Mouse (Mus musculus): Measurements from ENCODE around the gene Adam19. TPM values are rescaled to one million over a fixed set of nuclear protein-coding genes. Genes with fewer than 3 reads are reported as not detected.

Gene Adam19
- total and polyA plus RNA-seq, 2 experiments from 2014 or later = 15.8 to 67.9 TPM

GRCm38 (mm10) chr11:46097062-46097461, 41.3 kb downstream of the Adam19 start:
- Histone ChIP-seq H3K27me3 (ENCODE audit: control insufficient read depth, insufficient read depth, low read length) (no peaks in the 10 kb centered on the region), H3K9ac (replicated peaks; ENCODE audit: low read depth, low read length) (no peak overlapping the region), H3K4me1 (ENCODE audit: control insufficient read depth, insufficient read depth) (peaks cover 22% of the 10 kb centered on the region), H3K4me2 (ENCODE audit: low read depth, low read length) (no peak overlapping the region), H3K27ac (ENCODE audit: low read depth) (peak overlapping the region; percentile 39; the same call in 1 of the 2 replicates), H3K9me3 (replicated peaks; ENCODE audit: control insufficient read depth, low read length) (no peaks in the 10 kb centered on the region), H3K36me3 (replicated peaks; ENCODE audit: control insufficient read depth, insufficient read depth, low read length) (peaks cover 56% of the 10 kb centered on the region), H3K4me3 (ENCODE audit: low read depth, low read length) (no peak overlapping the region)
- TF ChIP-seq CTCF (IDR thresholded peaks at IDR 0.05; ENCODE audit: low read depth) = no peak
- TF ChIP-seq EP300 (IDR thresholded peaks at IDR 0.05; ENCODE audit: low read depth) = no peak
- DNase-seq (ENCODE audit: low spot score) (no peak), ATAC-seq (ENCODE audit: insufficient read depth, low read depth) (no peak)
- WGBS = 33% methylated on average over 3 of the region's 3 CpGs

GRCm38 (mm10) chr11:46102107-46102506, 46.3 kb downstream of the Adam19 start:
- Histone ChIP-seq H3K9ac (replicated peaks; ENCODE audit: low read depth, low read length) (no peak overlapping the region), H3K36me3 (replicated peaks; ENCODE audit: control insufficient read depth, insufficient read depth, low read length) (peaks cover 88% of the 10 kb centered on the region)
- 69% methylated on average over 6 of the region's 6 CpGs for WGBS

GRCm38 (mm10) chr11:46107046-46107445, 51.3 kb downstream of the Adam19 start:
- H3K9me3 ChIP-seq (replicated peaks; ENCODE audit: control insufficient read depth, low read length) = no peaks in the 10 kb centered on the region
- ATAC-seq (ENCODE audit: insufficient read depth, low read depth) (no peak), DNase-seq (ENCODE audit: low spot score) (no peak)
- H3K27ac ChIP-seq (ENCODE audit: low read depth) = peak overlapping the region; percentile 34; the same call in 1 of the 2 replicates
- no peak for TF ChIP-seq EP300 (IDR thresholded peaks at IDR 0.05; ENCODE audit: low read depth)
- TF ChIP-seq CTCF (IDR thresholded peaks at IDR 0.05; ENCODE audit: low read depth) = no peak
- H3K4me3 ChIP-seq (ENCODE audit: low read depth, low read length) = no peak overlapping the region
- H3K36me3 ChIP-seq (replicated peaks; ENCODE audit: control insufficient read depth, insufficient read depth, low read length) = peaks cover 56% of the 10 kb centered on the region
- H3K4me1 ChIP-seq (ENCODE audit: control insufficient read depth, insufficient read depth) = peaks cover 33% of the 10 kb centered on the region
- H3K4me2 ChIP-seq (ENCODE audit: low read depth, low read length) = no peak overlapping the region
- no peaks in the 10 kb centered on the region for H3K27me3 ChIP-seq (ENCODE audit: control insufficient read depth, insufficient read depth, low read length)
- WGBS = 74% methylated on average over 1 of the region's 1 CpGs
- no peak overlapping the region for H3K9ac ChIP-seq (replicated peaks; ENCODE audit: low read depth, low read length)

More at GRCm38 (mm10) chr11:46102107-46102506, 46.3 kb downstream of the Adam19 start:
- Histone ChIP-seq H3K9me3 (replicated peaks; ENCODE audit: control insufficient read depth, low read length) (no peaks in the 10 kb centered on the region), H3K27ac (ENCODE audit: low read depth) (no peak overlapping the region), H3K27me3 (ENCODE audit: control insufficient read depth, insufficient read depth, low read length) (no peaks in the 10 kb centered on the region), H3K4me3 (ENCODE audit: low read depth, low read length) (no peak overlapping the region), H3K4me2 (ENCODE audit: low read depth, low read length) (no peak overlapping the region), H3K4me1 (ENCODE audit: control insufficient read depth, insufficient read depth) (peaks cover 8% of the 10 kb centered on the region; the same call in 1 of the 2 replicates)
- ATAC-seq (ENCODE audit: insufficient read depth, low read depth) (no peak), DNase-seq (ENCODE audit: low spot score) (no peak)
- TF ChIP-seq CTCF (IDR thresholded peaks at IDR 0.05; ENCODE audit: low read depth) = no peak
- TF ChIP-seq EP300 (IDR thresholded peaks at IDR 0.05; ENCODE audit: low read depth) = no peak; the same call in 1 of the 2 replicates

- H3K36me3 ChIP-seq (replicated peaks; ENCODE audit: control insufficient read depth, insufficient read depth, low read length) = peaks cover 51% of the 10 kb centered on the region
Observed at GRCm38 (mm10) chr11:46109206-46109605, 53.4 kb downstream of the Adam19 start.

GRCm38 (mm10) chr11:46110156-46110944, 54.6 kb downstream of the Adam19 start:
- H3K36me3 ChIP-seq (replicated peaks; ENCODE audit: control insufficient read depth, insufficient read depth, low read length) = peaks cover 52% of the 10 kb centered on the region

More at GRCm38 (mm10) chr11:46109206-46109605, 53.4 kb downstream of the Adam19 start:
- Histone ChIP-seq H3K4me3 (ENCODE audit: low read depth, low read length) (no peak overlapping the region), H3K27me3 (ENCODE audit: control insufficient read depth, insufficient read depth, low read length) (no peaks in the 10 kb centered on the region), H3K4me1 (ENCODE audit: control insufficient read depth, insufficient read depth) (peaks cover 32% of the 10 kb centered on the region), H3K9ac (replicated peaks; ENCODE audit: low read depth, low read length) (no peak overlapping the region), H3K9me3 (replicated peaks; ENCODE audit: control insufficient read depth, low read length) (no peaks in the 10 kb centered on the region), H3K4me2 (ENCODE audit: low read depth, low read length) (no peak overlapping the region), H3K27ac (ENCODE audit: low read depth) (peak overlapping the region; percentile 93)
- DNase-seq (ENCODE audit: low spot score) = no peak
- ATAC-seq (ENCODE audit: insufficient read depth, low read depth) = no peak
- no peak for TF ChIP-seq CTCF (IDR thresholded peaks at IDR 0.05; ENCODE audit: low read depth)
- TF ChIP-seq EP300 (IDR thresholded peaks at IDR 0.05; ENCODE audit: low read depth) = no peak
- WGBS = 71% methylated on average over 5 of the region's 5 CpGs

More at GRCm38 (mm10) chr11:46110156-46110944, 54.6 kb downstream of the Adam19 start:
- H3K27me3 ChIP-seq (ENCODE audit: control insufficient read depth, insufficient read depth, low read length) = no peaks in the 10 kb centered on the region
- 35% methylated on average over 8 of the region's 8 CpGs for WGBS
- H3K27ac ChIP-seq (ENCODE audit: low read depth) = peak overlapping the region; percentile 93
- no peaks in the 10 kb centered on the region for H3K9me3 ChIP-seq (replicated peaks; ENCODE audit: control insufficient read depth, low read length)
- H3K4me1 ChIP-seq (ENCODE audit: control insufficient read depth, insufficient read depth) = peaks cover 38% of the 10 kb centered on the region
- no peak overlapping the region; the same call in 1 of the 2 replicates for H3K9ac ChIP-seq (replicated peaks; ENCODE audit: low read depth, low read length)
- peak; percentile 79 for DNase-seq (ENCODE audit: low spot score)
- peak; percentile 94 for ATAC-seq (ENCODE audit: insufficient read depth, low read depth)
- peak; percentile 91; the same call in 1 of the 2 replicates for TF ChIP-seq EP300 (IDR thresholded peaks at IDR 0.05; ENCODE audit: low read depth)
- TF ChIP-seq CTCF (IDR thresholded peaks at IDR 0.05; ENCODE audit: low read depth) = no peak
- H3K4me3 ChIP-seq (ENCODE audit: low read depth, low read length) = no peak overlapping the region
- H3K4me2 ChIP-seq (ENCODE audit: low read depth, low read length) = no peak overlapping the region
